Mouse (Mus musculus): ENCODE data around the gene Myo10. TPM values are rescaled to one million over a fixed set of nuclear protein-coding genes. Genes with fewer than 3 reads are reported as not detected.

The Myo10 gene
- polyA plus RNA-seq, 1 experiment from 2014 or later = 38.0 TPM

DNA sequence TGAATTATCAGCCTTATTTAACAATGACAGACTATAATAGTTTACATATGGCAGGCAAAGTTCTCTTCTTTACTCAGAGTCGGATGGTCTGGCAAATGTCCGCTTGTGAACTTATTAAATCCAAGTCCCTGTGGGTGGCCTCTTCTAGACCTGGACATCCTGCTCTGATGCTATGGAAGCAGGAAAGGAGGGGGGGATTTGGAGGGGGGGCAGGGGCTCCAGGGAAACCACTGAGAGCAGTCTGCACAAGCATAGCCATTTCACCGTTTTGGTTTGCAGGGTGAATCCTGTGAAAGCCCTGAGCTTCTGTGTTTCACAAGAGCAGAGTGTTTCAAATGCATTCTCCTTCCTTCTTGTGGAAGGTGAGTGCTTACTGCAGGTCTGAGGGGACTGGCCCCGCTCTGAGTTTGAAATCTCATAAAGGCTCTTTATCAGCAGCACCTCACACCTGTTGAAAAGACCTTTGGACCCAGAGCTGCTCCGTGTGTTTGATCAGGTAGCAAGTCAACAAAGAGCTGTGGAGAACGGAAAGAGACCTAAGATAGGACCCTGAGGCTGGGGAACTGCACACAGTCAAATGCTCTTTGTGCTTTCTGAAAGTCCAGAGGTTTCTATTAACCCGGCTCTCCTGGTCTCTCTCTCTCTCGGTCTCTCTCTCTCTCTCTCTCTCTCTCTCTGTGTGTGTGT lies 40.7 kb downstream of the Myo10 start:
- ATAC-seq (ENCODE audit: borderline replicate concordance, extremely low read depth, low FRiP score, low TSS enrichment) = peak; percentile 72; the same call in 1 of the 2 replicates
- 21% methylated on average over 8 of the region's 8 CpGs for WGBS
- no peak overlapping the region for H3K4me2 ChIP-seq

DNA sequence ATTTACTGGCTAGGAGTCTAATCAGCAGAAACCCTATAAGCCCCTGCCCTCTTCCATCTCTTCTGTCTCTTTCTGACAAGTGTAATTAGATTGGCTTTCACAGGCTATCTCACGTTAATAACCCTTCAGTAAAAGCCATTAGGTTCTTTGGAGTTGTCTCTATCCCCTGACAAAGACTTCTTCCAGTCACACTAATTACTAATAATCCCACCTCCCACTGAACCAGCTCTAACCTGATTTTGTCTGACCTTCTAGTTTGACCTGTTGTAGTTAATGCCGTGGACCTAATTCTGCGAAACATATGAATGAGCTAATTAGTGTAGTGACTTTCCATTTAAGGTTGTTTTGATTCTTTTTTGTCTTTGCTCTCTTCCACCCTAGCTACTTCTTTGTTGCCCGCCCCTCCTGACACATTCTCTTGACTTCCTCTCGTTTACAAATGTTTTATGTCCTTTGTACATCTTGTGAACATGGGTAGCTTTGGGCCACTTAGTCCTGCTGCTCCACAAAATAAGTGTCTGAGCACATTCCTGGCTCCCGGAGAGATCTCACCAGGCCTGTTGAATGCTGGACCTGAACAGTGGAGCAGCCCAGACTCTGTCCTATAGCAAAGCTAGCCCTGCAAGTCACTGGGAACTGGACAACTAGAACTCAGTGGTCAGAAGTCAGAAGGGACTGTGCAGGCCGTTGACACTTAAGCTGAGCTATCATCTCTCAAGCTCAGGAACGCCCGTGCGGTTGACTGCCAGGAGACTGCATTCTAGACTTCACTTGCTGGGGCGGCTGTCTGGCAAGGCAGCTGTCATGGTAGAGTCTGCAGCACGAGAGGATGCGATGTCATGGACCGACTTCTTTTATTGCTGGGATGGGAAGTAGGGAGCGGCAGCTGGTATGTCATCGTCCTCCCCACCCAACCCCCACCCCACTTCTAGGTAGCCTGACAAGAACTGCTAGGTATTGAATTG lies 47.2 kb downstream of the Myo10 start:
- Histone ChIP-seq H3K9me3 (no peaks in the 10 kb centered on the region), H3K4me1 (peaks cover 33% of the 10 kb centered on the region), H3K9ac (no peak overlapping the region), H3K27me3 (no peaks in the 10 kb centered on the region), H3K4me2 (no peak overlapping the region), H3K27ac (0 out of 2 replicates have a peak overlapping the region, but pooled peaks have one; percentile 7), H3K4me3 (no peak overlapping the region), H3K36me3 (0 out of 2 replicates have a peak, but pooled peaks cover 10% of the 10 kb centered on the region)
- no peak for ATAC-seq (ENCODE audit: borderline replicate concordance, extremely low read depth, low FRiP score, low TSS enrichment)
- 42% methylated on average over 16 of the region's 16 CpGs for WGBS

More for the DNA sequence above, 40.7 kb downstream of the Myo10 start:
- Histone ChIP-seq H3K9me3 (no peaks in the 10 kb centered on the region), H3K9ac (no peak overlapping the region), H3K4me1 (peaks cover 17% of the 10 kb centered on the region), H3K4me3 (no peak overlapping the region), H3K27me3 (no peaks in the 10 kb centered on the region), H3K36me3 (0 out of 2 replicates have a peak, but pooled peaks cover 7% of the 10 kb centered on the region), H3K27ac (peak overlapping the region; percentile 85)

DNA sequence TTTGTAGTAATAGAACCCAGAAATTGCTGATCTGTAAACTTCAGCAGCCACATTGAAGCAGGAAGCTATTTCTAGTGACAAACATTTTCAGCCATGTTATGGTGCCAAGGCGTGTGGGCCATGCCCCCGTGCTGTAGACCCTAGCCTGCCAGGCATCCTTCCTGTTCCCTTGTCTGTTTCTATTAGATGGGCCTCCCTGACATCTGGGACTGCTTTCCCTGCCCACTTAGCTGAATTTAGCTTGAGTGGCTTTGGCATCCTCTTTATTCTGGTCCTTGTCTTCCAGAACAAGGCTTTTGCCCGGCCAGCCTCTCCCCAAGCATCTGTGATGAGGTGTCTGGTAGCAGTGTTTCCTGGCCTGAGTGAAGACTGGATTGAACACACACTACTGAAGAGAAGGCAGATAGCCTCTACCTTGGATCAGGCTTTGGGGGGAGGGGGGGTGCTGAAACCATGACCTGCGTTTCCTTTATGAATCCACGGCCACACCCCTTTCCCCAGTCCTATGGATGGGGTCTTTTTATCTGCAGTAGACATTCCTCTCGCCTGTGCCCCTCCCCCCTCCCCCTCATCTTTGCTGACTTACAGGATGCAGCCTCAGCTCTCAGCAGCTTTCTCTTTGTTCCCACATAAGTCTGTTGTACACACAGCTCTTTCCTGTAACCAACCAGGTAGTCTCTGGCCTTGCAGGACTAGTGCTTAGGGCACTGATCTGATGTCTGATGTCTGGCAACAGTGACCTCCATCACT lies 51.1 kb downstream of the Myo10 start:
- Histone ChIP-seq H3K9ac (no peak overlapping the region), H3K27ac (no peak overlapping the region; the same call in 1 of the 2 replicates), H3K27me3 (no peaks in the 10 kb centered on the region), H3K9me3 (no peaks in the 10 kb centered on the region), H3K4me3 (no peak overlapping the region), H3K36me3 (no peaks in the 10 kb centered on the region), H3K4me1 (peaks cover 61% of the 10 kb centered on the region), H3K4me2 (no peak overlapping the region)
- ATAC-seq (ENCODE audit: borderline replicate concordance, extremely low read depth, low FRiP score, low TSS enrichment) = no peak
- 25% methylated on average over 6 of the region's 6 CpGs for WGBS

DNA sequence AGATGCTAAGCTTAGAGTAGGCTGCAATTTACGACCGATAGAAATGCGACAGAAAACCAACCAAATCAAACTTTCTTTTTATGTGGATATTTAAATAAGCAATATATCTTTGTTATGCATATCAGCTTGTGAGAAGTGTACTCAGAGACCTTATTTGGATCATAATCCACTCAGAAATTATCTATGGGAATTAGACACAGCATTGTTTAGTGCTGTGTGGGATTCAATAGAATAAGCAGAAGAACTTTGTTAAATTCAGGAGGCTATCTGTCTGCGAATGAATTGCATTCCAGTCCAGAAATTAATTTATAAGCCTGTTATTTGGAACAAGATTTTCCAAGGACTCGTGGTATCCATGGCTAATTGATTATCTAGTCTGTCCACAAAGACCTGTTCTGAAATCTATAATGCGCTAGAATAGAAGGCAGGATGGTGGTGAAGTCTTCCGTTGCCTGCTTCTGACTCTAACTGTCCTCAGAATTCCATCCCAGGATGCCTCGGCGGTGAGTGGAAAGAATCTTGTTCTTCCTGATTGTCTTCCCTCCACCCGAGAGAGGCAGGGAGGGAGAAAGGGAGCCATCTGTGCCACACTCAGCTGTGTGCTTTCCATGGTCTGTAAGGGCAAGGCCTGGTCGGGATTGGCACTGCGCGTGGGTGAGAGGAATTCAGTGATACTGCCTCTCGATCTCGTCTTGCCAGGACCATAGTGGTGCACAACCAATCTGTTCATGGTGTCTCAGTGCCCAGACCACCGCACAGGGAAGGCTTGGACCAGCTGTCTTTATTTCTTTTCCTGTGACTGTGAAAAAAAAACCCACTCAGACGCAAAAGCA lies 52.0 kb downstream of the Myo10 start:
- no peak overlapping the region for H3K4me2 ChIP-seq
- no peak overlapping the region for H3K9ac ChIP-seq
- peaks cover 67% of the 10 kb centered on the region for H3K4me1 ChIP-seq
- no peaks in the 10 kb centered on the region for H3K27me3 ChIP-seq
- WGBS = 83% methylated on average over 17 of the region's 17 CpGs
- H3K36me3 ChIP-seq = no peaks in the 10 kb centered on the region
- no peaks in the 10 kb centered on the region for H3K9me3 ChIP-seq
- no peak for ATAC-seq (ENCODE audit: borderline replicate concordance, extremely low read depth, low FRiP score, low TSS enrichment)
- no peak overlapping the region for H3K4me3 ChIP-seq
- H3K27ac ChIP-seq = no peak overlapping the region

DNA sequence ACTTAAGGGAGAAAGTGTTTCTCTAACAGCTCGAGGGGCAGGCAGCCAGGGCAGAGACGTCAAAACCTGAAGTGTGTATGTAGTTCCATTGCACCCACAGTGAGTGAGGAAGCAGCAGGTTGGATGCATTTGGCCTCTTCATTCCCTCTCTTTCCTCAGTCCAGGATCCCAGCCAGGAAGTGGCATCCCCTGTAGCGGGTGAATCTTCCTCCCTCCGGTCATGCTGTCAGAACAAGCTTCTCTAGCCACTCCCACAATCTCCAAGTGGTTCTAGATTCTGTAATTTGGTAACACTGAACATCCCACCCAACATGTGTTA lies 52.6 kb downstream of the Myo10 start:
- no peak for ATAC-seq (ENCODE audit: borderline replicate concordance, extremely low read depth, low FRiP score, low TSS enrichment)
- no peak overlapping the region for H3K4me3 ChIP-seq
- H3K9ac ChIP-seq = no peak overlapping the region
- no peaks in the 10 kb centered on the region for H3K36me3 ChIP-seq
- H3K27me3 ChIP-seq = no peaks in the 10 kb centered on the region
- H3K9me3 ChIP-seq = no peaks in the 10 kb centered on the region
- H3K27ac ChIP-seq = no peak overlapping the region
- no peak overlapping the region for H3K4me2 ChIP-seq
- 76% methylated on average over 4 of the region's 4 CpGs for WGBS
- peaks cover 67% of the 10 kb centered on the region for H3K4me1 ChIP-seq

DNA sequence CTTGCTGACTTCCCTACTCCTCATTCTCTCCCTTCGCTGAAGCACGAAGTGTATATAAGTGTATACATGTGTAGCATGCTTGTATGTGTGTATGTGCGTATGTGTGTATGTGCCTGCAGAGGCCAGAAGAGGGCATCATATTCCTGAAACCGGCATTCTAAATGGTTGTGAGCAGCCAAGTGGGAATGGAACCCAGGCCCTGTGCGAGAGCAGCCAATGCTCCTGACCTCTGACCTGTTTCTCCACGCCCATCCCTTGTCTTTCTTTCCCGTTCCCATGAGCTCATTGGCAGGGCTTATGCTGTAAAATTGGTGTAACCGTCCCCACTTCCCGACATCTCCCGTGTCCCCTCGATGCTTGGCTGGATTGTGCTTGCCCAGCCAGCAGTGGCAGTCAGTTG lies 53.0 kb downstream of the Myo10 start:
- H3K4me1 ChIP-seq = peaks cover 69% of the 10 kb centered on the region
- no peaks in the 10 kb centered on the region for H3K9me3 ChIP-seq
- no peak overlapping the region for H3K4me3 ChIP-seq
- 86% methylated on average over 11 of the region's 11 CpGs for WGBS
- H3K4me2 ChIP-seq = no peak overlapping the region
- no peaks in the 10 kb centered on the region for H3K27me3 ChIP-seq
- H3K9ac ChIP-seq = no peak overlapping the region
- H3K27ac ChIP-seq = no peak overlapping the region
- H3K36me3 ChIP-seq = no peaks in the 10 kb centered on the region
- ATAC-seq (ENCODE audit: borderline replicate concordance, extremely low read depth, low FRiP score, low TSS enrichment) = no peak

DNA sequence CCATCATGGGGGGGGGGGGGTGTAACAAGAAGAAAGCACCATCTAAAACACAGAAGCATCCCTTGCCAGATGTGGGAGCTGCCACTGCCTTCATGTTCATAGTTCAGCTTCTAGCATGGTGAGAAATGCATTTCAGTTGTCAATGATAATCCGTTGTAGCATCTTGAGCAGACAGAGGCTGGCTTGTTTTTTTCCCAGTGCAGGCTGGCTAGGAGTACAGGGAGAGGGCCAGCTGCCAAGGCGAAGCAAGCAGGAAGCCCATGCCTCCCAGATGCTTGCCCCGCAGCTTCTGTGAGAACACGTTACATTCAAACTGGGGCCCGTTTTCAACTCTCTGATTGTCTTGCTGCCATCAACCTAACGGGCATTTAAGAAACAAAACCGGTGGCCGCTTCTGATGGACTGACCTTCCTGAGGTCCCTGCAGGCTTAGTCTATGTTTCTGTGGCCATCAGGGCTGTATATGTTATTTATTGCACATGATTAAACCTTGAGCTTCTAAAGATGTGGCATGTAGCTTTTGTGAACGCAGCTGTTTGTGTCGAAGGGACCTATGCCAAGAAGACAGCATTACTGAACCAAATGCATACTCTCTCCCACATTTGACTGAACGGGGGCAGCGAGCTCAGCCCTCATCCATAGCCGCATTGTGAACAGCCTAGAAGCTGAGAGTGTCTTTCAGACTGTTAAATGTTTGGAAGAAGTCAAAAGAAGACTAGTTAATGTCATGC lies 53.9 kb downstream of the Myo10 start:
- no peak overlapping the region for H3K9ac ChIP-seq
- H3K27me3 ChIP-seq = no peaks in the 10 kb centered on the region
- ATAC-seq (ENCODE audit: borderline replicate concordance, extremely low read depth, low FRiP score, low TSS enrichment) = no peak
- no peak overlapping the region for H3K4me2 ChIP-seq
- no peaks in the 10 kb centered on the region for H3K36me3 ChIP-seq
- peak overlapping the region; percentile 27; the same call in 1 of the 2 replicates for H3K27ac ChIP-seq
- WGBS = 54% methylated on average over 13 of the region's 13 CpGs
- H3K4me1 ChIP-seq = peaks cover 73% of the 10 kb centered on the region
- H3K4me3 ChIP-seq = no peak overlapping the region
- no peaks in the 10 kb centered on the region for H3K9me3 ChIP-seq

DNA sequence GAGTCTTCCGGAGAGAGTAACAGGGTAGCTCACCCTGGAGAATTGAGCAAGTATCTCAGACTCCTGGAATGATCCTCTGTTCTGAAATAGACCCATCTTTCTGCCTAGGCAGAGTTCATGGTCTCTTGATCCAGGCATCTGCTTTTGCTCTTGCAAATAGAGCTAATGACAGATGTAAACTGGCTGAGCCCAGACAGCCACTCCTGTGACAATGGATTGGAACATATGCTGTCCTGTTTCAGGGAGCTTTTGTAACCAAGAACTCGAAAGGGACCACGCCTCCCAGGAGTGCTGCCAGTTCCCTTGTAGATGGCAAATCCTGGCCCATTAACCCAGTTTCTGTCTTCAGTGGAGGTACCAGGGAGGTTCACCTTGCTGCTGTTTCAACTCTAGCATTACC lies 56.8 kb downstream of the Myo10 start:
- no peak overlapping the region for H3K9ac ChIP-seq

DNA sequence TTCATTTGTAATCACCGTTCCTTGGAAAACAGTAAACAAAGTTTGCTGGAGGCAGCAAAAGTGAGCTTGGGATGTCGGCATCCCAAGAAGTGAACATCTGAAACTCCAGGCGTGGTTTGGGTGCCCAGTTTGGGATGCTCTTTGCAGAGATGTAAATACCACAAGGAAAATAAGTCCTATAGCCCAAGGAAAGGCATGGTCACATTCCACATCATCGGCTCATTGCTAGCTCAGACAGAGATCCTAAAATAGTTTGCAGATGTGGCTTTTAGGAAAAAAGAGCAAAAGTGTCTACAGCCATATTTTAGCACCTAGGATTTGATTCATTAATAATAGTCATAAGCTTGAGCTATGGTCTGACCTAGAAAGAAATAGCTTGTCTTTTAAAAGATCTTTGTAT lies 57.3 kb downstream of the Myo10 start:
- H3K36me3 ChIP-seq = no peaks in the 10 kb centered on the region
- no peak overlapping the region for H3K4me3 ChIP-seq
- H3K27ac ChIP-seq = no peak overlapping the region
- peaks cover 68% of the 10 kb centered on the region for H3K4me1 ChIP-seq
- no peak overlapping the region for H3K4me2 ChIP-seq
- WGBS = 69% methylated on average over 4 of the region's 4 CpGs
- no peak overlapping the region for H3K9ac ChIP-seq
- no peaks in the 10 kb centered on the region for H3K27me3 ChIP-seq
- H3K9me3 ChIP-seq = no peaks in the 10 kb centered on the region
- ATAC-seq (ENCODE audit: borderline replicate concordance, extremely low read depth, low FRiP score, low TSS enrichment) = no peak

More for the DNA sequence above, 56.8 kb downstream of the Myo10 start:
- Histone ChIP-seq H3K4me1 (peaks cover 68% of the 10 kb centered on the region), H3K27me3 (no peaks in the 10 kb centered on the region), H3K27ac (no peak overlapping the region), H3K4me2 (no peak overlapping the region), H3K9me3 (no peaks in the 10 kb centered on the region), H3K4me3 (no peak overlapping the region), H3K36me3 (no peaks in the 10 kb centered on the region)
- ATAC-seq (ENCODE audit: borderline replicate concordance, extremely low read depth, low FRiP score, low TSS enrichment) = no peak
- 74% methylated on average over 3 of the region's 3 CpGs for WGBS

DNA sequence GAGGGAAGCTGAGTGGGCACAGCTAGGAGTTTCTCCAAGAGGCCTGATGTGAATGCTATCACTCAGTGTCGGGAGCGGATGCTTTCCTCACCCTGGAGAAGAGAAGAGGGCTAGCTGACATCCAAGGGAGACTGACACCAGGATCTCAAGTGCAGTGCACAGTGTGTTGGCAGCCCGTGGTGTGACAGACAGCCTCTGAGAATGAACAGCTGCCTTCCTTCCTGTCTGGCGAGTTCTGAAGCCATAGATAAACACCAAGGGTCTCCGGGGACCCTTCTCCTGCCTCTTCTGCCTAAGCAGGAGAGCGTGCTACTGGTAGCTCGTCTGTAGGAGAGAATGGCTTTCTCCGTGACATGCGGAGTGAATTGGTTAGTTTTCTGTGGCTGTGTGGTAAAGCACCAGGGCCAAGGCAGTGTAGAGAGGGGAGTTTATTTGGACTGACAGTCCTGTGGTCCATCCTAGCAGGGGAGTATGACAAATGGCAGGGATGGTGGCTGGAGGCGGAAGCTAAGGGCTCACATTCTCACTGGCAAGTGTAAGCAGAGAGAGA lies 58.0 kb downstream of the Myo10 start:
- ATAC-seq (ENCODE audit: borderline replicate concordance, extremely low read depth, low FRiP score, low TSS enrichment) = peak; percentile 66; the same call in 1 of the 2 replicates
- H3K27me3 ChIP-seq = no peaks in the 10 kb centered on the region
- no peaks in the 10 kb centered on the region for H3K9me3 ChIP-seq
- WGBS = 30% methylated on average over 10 of the region's 10 CpGs
- H3K9ac ChIP-seq = no peak overlapping the region
- no peak overlapping the region for H3K27ac ChIP-seq
- no peak overlapping the region for H3K4me3 ChIP-seq
- 0 out of 2 replicates have a peak overlapping the region, but pooled peaks have one; percentile 9 for H3K4me2 ChIP-seq
- peaks cover 64% of the 10 kb centered on the region for H3K4me1 ChIP-seq
- no peaks in the 10 kb centered on the region for H3K36me3 ChIP-seq

Measured in lung, embryonic 15.5 days (tissue).